Mouse (Mus musculus) heart, adult 9 months (tissue): ENCODE data around the gene Prdm16.

Experiments used
- DNase-seq, 2 experiments: peaks; one replicate each; pipeline ENCODE4 v3.0.0; 2022; ENCODE audit warnings: low spot score in 2 of 2

Gene Prdm16

GRCm38 (mm10) chr4:154603663-154604441 lies 32.8 kb downstream of the Prdm16 start:
- no peak for DNase-seq

DNA sequence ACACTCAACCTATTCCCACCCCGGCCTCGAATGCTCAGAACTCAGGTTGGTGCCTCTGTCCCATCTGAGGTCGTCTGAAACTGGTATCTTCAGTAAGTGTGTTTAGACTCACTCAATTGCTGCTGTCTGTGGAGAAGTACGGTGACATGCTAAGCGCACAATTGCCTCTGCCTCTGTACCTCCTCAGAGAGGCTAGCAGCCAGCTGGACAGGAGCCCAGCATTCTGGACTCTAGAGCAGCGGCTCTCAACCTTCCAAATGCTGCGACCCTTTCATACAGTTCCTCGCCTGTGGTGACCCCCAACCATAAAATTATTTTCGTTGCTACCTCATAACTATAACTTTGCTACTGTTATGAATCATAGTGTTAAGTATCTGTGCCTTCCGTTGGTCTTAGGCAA lies 34.3 kb downstream of the Prdm16 start:
- DNase-seq, result peak in 1 of 2 experiments; percentile 32

GRCm38 (mm10) chr4:154601006-154601405 lies 35.7 kb downstream of the Prdm16 start:
- DNase-seq, result no peak

GRCm38 (mm10) chr4:154599977-154600376 lies 36.7 kb downstream of the Prdm16 start:
- DNase-seq, result no peak

- DNase-seq, result no peak
Measured at GRCm38 (mm10) chr4:154598357-154598756, 38.3 kb downstream of the Prdm16 start.

GRCm38 (mm10) chr4:154596805-154597204 lies 39.9 kb downstream of the Prdm16 start:
- no peak for DNase-seq

DNA sequence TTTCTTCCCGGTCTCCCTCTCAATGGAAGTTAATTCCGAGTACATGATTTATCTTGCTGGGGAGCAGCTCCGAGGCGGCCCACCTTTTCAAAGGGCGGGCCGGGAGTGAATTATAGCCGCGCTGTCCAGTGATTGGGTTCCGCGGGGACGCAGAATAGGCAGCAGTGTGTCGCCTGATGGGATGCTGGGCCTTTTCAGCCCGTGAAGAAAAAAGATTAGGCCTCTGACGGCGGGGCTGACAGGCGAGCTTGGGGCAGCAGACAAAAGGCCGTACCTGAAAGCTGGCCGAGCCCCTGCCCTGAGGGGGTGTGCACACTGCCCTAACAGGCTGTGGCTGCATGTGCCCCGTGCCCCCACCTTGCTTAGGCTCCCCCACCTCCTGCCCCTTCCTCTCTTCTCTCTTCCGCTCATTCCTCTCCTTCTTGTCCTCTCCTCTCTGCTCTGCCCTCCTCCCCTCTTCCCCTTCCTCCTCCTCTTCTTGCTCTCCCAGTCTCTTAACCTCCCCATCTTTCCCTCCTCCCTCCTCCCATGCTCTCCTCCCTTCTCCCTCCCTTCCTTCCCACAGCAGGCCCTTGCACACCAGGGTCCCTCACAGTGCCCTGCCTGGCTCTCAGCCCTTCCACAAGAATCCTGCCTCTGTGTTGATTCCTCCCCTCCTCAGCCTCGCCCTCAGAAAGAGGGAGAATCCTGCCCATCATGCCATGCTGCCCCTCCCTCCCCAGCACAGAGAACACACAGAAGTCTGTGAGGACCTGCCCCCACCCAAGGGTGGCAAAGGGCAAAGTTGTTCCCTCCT lies 41.7 kb downstream of the Prdm16 start:
- no peak for DNase-seq

DNA sequence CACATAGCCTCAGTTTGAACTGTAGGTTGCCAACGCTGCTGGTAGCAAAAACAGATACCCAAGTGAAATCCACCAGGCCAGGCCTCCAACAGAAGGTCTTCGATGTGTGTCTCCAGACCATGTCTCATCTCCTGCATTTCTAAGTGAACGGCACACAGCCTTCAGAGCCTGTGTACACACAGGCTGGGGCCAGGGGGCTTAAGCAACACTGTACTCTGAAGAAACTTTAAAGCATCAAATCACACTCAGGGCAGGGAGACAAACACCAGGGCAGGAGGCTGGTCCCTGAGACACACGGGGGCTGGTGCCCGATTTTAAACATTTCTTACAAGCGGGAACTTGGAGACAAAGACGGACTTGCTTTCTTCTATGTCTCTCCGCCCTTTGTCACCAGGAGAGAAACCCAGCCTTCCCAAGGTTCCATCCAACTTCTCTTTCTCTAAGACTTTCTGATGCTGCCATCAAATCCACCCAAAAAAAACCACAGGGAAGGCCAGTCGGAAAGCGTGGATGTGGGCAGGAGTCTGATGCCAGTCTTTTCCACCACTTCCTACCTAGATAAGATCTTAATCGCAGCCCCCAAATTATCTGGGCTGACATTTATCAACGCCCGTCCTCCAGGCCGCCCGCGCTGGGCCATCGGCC lies 42.4 kb downstream of the Prdm16 start:
- no peak for DNase-seq

DNA sequence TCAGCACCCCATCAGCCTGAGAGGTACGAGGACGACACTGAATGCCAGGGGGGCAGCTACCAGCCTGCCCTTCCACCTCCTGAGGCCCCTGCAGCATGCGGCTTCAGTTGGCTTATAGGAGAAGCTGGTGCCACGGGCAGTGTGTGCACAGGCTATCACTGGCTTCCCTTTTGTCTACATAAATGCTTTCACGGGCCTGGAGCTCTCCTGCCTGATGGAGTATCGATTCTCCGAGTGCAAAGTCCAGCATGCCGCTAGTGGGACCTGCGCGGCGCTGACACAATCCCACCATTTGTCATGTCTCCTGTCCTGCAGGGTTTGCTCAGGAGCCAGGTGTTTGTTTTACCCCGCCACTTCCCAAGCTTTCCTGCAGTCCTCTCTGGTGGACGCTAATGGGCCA lies 44.1 kb downstream of the Prdm16 start:
- no peak for DNase-seq

GRCm38 (mm10) chr4:154590910-154591309 lies 45.8 kb downstream of the Prdm16 start:
- DNase-seq, result no peak

DNA sequence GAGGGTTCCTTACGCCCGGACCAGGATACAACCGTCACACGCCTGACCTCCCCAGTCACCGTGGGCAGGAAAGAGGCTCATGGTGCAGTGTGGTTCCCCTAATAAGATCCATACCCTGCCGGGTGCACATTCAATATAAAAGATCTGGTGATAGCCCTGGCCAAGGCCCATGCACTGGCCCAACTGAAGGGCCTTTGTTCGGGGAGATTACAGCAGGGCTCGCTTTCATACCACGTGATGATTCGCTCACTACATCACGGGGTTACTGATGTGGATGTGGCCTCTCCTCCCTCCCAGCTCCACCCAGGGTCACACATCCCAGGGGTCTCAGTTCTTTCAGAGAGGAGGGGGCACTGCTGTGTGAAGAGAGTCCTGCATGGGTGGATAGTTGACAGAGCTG lies 50.3 kb downstream of the Prdm16 start:
- no peak for DNase-seq

DNA sequence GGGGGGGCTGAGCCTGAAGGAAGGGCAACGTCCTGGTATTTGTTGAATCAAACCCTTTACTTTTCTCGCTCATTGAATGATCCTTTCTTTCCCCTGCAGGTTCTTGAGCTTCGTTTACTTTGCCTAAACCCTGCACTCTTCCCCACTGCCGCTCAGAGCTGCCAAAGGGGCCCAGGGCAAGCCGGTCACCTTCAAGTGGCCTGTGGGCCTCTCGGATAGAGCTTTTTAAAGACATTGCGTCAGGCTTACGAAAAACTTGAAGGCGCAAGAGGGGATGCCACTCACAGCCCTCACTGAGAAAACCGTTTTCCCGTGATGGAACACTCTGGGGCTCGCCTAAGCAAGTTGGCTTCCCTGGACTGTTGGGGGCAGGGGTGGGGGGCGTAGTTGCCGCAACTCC lies 50.9 kb downstream of the Prdm16 start:
- no peak for DNase-seq

GRCm38 (mm10) chr4:154583712-154584111 lies 53.0 kb downstream of the Prdm16 start:
- DNase-seq, result no peak

DNA sequence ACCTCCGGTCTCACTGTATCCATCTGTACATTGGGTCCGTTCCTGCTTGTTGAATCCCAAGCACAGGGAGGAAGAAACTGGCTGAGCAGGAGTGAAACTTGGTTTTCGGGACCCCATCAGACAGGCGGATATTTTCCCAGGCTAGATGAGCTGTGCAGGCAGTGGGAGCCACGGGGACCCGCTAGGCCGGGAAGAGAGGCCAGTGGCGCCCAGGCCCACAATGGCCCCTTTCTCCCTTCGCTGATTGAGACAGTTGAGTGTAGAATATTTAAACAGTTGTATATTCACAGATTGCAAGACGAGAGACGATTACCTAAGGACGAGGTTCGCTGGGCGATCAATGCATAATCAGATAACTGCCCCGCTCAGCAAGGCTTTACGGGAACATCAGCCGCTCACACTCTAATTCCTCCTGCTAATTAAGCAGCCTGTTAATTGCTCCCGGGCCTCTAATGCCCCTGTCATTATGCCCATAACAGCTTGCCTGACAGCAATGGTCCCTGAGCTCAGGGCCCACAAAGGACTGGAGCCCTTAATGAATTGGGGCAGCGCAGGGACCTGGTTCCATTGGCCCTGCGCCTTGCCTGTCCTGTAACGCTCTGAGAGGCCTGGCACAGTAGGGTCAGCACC lies 54.0 kb downstream of the Prdm16 start:
- DNase-seq, result peak in 1 of 2 experiments; percentile 13

DNA sequence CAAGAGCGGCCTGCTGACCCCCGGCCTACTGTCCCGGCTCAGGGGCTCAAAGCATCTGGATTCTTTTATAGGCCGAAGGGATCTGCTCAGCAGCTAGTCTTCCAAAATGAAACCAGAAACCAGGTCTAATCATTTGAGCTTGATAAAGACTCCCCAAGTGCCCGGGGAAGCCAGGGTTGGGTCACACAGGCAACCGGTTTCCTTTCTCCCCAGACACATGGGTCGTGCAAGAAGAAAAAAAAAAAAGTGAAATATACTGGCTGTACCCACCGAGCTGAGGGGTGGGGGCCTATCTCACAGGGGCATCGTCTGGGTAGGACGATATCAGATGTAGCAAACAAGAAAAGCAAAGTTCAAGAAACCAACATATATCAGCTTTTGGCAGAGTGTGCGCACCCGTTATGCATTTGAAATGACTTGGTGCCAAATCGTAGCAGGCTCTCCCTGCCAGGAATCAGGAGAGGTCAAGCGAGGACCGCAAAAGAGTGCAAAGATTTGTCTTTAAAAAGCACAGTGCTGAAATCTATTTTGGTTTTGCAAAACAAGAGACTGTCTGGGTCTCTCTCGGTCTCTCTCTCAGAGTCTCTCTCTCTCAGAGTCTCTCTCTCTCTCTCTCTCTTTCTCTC lies 55.3 kb downstream of the Prdm16 start:
- peak; percentile 44 to 62 for DNase-seq

DNA sequence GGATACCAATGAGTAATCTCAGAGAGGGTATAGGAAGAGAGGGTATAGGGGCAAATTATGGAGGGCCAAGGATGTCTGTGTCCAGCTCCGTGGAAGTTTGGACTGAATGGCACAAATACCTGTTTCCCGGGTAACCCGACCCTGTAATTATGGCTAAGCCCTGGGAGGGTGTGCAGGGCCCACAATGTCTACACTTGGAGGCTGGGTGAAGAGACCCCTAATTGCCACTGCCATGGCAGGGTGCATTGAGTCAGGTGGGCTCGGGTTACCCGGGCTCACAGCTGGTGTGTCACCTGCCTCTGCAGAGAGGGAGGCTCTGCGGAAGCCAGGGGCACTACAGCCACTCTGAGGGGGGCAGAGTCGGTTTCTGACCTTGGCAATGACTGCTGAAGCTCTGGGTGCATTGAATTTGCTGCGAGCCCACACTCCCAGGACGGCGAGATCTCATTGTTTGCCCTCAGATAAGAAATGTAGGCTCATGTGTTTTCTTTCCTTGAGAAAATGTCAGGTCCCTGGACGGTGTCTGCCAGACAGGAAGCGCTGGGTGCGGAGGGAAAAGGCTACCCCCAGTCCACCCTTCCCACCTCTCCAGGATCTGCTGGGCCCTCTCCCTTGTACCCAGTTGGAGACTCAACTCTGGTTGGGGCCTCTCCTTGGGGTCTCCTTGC lies 62.3 kb downstream of the Prdm16 start:
- DNase-seq, result no peak

DNA sequence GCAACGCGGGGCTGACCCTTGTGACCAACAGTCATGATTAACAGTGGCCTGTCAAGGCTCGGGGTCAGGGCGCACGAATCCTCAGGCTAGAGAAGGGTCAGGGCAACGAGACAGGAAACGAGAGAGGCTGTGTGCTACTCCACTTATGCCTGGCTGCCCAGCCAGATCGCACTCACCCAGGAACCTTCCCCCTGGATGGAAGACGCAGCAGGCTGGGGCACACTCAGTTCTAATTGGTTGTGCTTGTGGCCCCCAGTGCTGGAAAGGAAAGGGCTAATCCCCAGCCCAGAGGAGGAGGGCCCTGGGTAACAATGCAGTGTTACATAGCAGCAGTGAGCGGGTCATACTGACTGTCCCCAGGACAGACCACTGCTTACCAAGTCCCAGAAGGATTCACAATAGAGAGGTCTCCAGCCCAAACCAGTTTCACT lies 66.2 kb downstream of the Prdm16 start:
- no peak for DNase-seq

DNA sequence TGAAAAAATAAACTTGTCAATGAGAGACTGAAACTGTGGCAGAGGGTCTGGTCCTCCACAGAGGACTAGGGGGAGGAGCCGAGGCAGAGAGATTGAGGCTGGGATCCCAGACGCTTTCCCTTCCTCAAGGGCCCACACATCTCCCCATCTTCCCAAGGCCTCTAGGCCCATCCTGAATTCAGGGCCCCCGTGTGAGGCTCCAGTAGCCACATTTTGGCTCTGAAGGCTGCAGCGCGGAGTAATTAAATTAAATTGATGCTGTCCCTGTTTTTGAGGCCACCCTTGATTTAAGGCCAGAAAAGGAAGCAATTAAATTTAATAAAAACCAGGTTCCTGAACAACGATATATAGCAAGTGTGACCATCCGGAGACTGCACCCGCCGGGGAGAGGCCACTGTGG lies 66.8 kb downstream of the Prdm16 start:
- no peak for DNase-seq

- DNase-seq, result no peak
Measured at GRCm38 (mm10) chr4:154568798-154569197, 67.9 kb downstream of the Prdm16 start.

DNA sequence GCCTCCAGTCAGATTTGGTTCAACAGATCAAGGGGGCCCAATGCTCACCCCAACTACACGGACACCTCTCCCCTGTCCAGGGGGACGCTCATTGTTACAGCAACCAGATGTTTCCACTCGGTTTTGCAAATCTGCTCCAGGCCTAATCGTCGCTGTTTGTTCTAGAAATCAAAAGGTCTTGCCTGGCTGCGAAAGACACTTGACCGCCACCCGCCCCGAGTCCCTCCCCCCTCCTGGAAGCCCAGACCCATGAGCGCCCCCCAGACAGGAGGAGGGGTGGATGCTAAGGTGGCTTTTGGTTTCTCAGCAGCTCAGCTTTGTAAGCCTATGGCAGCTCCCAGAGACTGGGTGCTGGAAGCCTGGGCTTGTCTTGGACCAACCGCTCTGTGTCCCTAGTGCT lies 68.7 kb downstream of the Prdm16 start:
- DNase-seq, result no peak

DNA sequence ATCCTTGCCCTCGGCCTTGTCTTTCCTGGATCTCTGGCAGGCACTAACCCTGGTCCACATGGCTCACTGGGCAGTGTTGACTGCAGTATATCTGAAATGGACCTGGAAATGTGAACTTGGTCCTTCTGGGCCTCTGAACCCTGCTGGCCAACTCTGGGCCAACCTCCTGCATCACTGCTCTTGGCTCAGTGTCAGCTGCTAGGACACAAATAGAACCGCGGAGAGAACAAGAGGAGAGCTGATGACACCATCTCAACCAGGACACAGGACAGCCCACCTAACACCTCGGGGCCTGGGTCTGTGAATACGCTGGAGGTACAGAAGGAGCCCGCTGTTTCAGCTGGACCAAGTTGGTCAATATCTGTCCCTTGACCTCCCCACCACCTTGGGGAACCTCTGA lies 73.5 kb downstream of the Prdm16 start:
- no peak for DNase-seq
